Mouse (Mus musculus) spleen, adult 2 months (tissue): ENCODE measurements around the gene Anks6.

ENCODE experiments used
- CTCF ChIP-seq: fragments of 200-500 bp; IDR thresholded peaks from 2 replicates; pipeline ENCODE4 v1.5.1; 2011; ENCODE audit warnings: mild to moderate bottlenecking, inconsistent platforms; ENCODE audit not compliant: insufficient read depth, insufficient read length, insufficient replicate concordance; ENCODE audit errors: extremely low read depth
- POLR2A ChIP-seq: fragments of 200-500 bp; IDR thresholded peaks from 2 replicates; pipeline ENCODE4 v1.6.1; 2011; ENCODE audit warnings: low read depth, low read length, inconsistent platforms

- TF ChIP-seq POLR2A (no peak), CTCF (no peak)
These were observed 42.1 kb downstream of the Anks6 start for GRCm38 (mm10) chr4:47015156-47015555.
